Mouse (Mus musculus) C2C12 (cell line): ENCODE measurements around the gene Dyrk1a.
A peak's percentile ranks its signal among the peaks of the same experiment; 100 is the strongest.

Experiments
- CEBPB ChIP-seq: IDR thresholded peaks from one replicate; pipeline ENCODE4 v1.6.1; 2011; ENCODE audit warnings: low read depth, mild to moderate bottlenecking, control low read depth, moderate library complexity
- CTCF ChIP-seq: IDR thresholded peaks from one replicate; pipeline ENCODE4 v1.5.1; 2011; ENCODE audit not compliant: control insufficient read depth, insufficient read depth, insufficient read length
- MAX ChIP-seq: IDR thresholded peaks from one replicate; pipeline ENCODE4 v1.6.1; 2011; ENCODE audit warnings: mild to moderate bottlenecking, control low read depth
- MYOD1 ChIP-seq: IDR thresholded peaks from one replicate; pipeline ENCODE4 v1.6.1; 2011; ENCODE audit warnings: low read depth; ENCODE audit not compliant: control insufficient read depth, insufficient read length
- MYOG ChIP-seq: IDR thresholded peaks from one replicate; pipeline ENCODE4 v1.6.1; 2011; ENCODE audit not compliant: control insufficient read depth, insufficient read length; ENCODE audit errors: extremely low read depth
- USF1 ChIP-seq: IDR thresholded peaks from one replicate; pipeline ENCODE4 v1.6.1; 2011; ENCODE audit warnings: low read depth, mild to moderate bottlenecking, control low read depth, moderate library complexity

DNA sequence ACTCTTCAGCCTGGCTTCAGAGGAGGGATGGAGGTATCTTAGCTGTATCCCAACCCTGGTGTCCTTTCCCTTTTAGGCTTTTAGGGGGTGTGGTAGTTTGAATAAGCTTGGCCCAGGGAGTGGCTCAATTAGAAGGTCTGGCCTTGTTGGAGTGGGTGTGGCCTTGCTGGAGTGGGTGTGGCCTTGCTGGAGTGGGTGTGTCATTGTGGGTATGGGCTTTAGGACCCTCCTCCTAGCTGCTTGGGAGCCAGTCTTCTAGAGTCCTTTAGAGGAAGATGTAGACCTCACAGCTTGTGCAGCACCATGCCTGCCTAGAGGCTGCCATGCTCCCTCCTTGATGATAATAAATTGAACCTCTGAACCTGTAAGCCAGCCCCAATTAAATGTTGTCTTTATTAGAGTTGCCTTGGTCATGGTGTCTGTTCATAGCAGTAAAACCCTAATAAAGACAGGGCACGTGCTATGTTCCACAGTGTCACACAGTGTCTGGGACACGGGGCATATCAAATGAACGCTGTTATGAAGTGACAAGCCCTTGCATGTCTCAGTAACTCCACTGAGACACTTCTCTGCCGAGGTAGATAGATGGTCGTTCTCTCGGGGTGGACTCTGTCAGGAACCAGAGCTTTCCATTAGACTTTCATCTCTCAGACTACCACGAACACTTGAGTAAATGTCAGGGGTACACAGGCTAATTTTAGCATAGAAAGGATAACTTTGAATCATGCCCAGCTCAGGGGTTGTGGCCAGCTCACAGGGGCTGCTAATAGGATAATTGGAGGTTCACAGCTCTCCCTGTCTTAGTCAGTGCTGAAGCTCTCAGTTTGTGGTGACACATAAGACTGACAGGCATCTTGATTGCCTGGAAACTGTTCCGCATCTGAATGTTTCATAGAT lies 166.9 kb downstream of the Dyrk1a start:
- TF ChIP-seq CTCF (no peak), MAX (no peak), MYOG (no peak), USF1 (no peak), MYOD1 (peak; percentile 21), CEBPB (no peak)
